Mouse (Mus musculus): Measurements from ENCODE around the gene Myo1a. TPM values are rescaled to one million over a fixed set of nuclear protein-coding genes. Genes with fewer than 3 reads are reported as not detected.

Gene Myo1a
- polyA plus RNA-seq, 1 experiment from 2014 or later = 0.37 TPM

- Histone ChIP-seq H3K27me3 (ENCODE audit: control insufficient read depth, insufficient read depth, low read length) (no peaks in the 10 kb centered on the region), H3K27ac (no peak overlapping the region), H3K4me3 (replicated peaks; ENCODE audit: low read length) (no peak overlapping the region), H3K4me2 (replicated peaks) (no peak overlapping the region), H3K9me3 (ENCODE audit: control insufficient read depth, low read length) (no peaks in the 10 kb centered on the region), H3K4me1 (replicated peaks; ENCODE audit: control insufficient read depth, insufficient read depth, low read length) (no peaks in the 10 kb centered on the region), H3K36me3 (replicated peaks; ENCODE audit: control insufficient read depth, insufficient read depth) (peaks cover 30% of the 10 kb centered on the region), H3K9ac (no peak overlapping the region)
- 39% methylated on average over 1 of the region's 1 CpGs for WGBS
- no peak for DNase-seq (ENCODE audit: low spot score)
- ATAC-seq (ENCODE audit: low FRiP score) = no peak
Measured at GRCm38 (mm10) chr10:127691053-127691452, 13.9 kb upstream of the Myo1a start.

GRCm38 (mm10) chr10:127694636-127695035, 10.3 kb upstream of the Myo1a start:
- no peaks in the 10 kb centered on the region for H3K9me3 ChIP-seq (ENCODE audit: control insufficient read depth, low read length)
- no peaks in the 10 kb centered on the region for H3K27me3 ChIP-seq (ENCODE audit: control insufficient read depth, insufficient read depth, low read length)
- H3K27ac ChIP-seq = no peak overlapping the region
- H3K9ac ChIP-seq = no peak overlapping the region
- peaks cover 34% of the 10 kb centered on the region for H3K36me3 ChIP-seq (replicated peaks; ENCODE audit: control insufficient read depth, insufficient read depth)
- peak; percentile 66 for DNase-seq (ENCODE audit: low spot score)
- H3K4me3 ChIP-seq (replicated peaks; ENCODE audit: low read length) = no peak overlapping the region
- H3K4me2 ChIP-seq (replicated peaks) = no peak overlapping the region
- 72% methylated on average over 2 of the region's 2 CpGs for WGBS
- no peaks in the 10 kb centered on the region for H3K4me1 ChIP-seq (replicated peaks; ENCODE audit: control insufficient read depth, insufficient read depth, low read length)
- no peak for ATAC-seq (ENCODE audit: low FRiP score)

- no peak for DNase-seq (ENCODE audit: low spot score)
- Histone ChIP-seq H3K4me3 (replicated peaks; ENCODE audit: low read length) (no peak overlapping the region), H3K4me2 (replicated peaks) (no peak overlapping the region), H3K9me3 (ENCODE audit: control insufficient read depth, low read length) (no peaks in the 10 kb centered on the region), H3K9ac (no peak overlapping the region), H3K27ac (no peak overlapping the region), H3K36me3 (replicated peaks; ENCODE audit: control insufficient read depth, insufficient read depth) (peaks cover 27% of the 10 kb centered on the region), H3K4me1 (replicated peaks; ENCODE audit: control insufficient read depth, insufficient read depth, low read length) (no peaks in the 10 kb centered on the region), H3K27me3 (ENCODE audit: control insufficient read depth, insufficient read depth, low read length) (no peaks in the 10 kb centered on the region)
- no peak for ATAC-seq (ENCODE audit: low FRiP score)
- 95% methylated on average over 7 of the region's 7 CpGs for WGBS
Measured at GRCm38 (mm10) chr10:127695775-127696174, 9.2 kb upstream of the Myo1a start.

GRCm38 (mm10) chr10:127698966-127699365, 6.0 kb upstream of the Myo1a start:
- H3K27me3 ChIP-seq (ENCODE audit: control insufficient read depth, insufficient read depth, low read length) = no peaks in the 10 kb centered on the region
- H3K9ac ChIP-seq = no peak overlapping the region
- no peak for ATAC-seq (ENCODE audit: low FRiP score)
- WGBS = 95% methylated on average over 7 of the region's 7 CpGs
- no peak overlapping the region for H3K4me2 ChIP-seq (replicated peaks)
- no peak overlapping the region for H3K4me3 ChIP-seq (replicated peaks; ENCODE audit: low read length)
- DNase-seq (ENCODE audit: low spot score) = no peak
- peaks cover 12% of the 10 kb centered on the region for H3K36me3 ChIP-seq (replicated peaks; ENCODE audit: control insufficient read depth, insufficient read depth)
- no peaks in the 10 kb centered on the region for H3K9me3 ChIP-seq (ENCODE audit: control insufficient read depth, low read length)
- H3K4me1 ChIP-seq (replicated peaks; ENCODE audit: control insufficient read depth, insufficient read depth, low read length) = no peaks in the 10 kb centered on the region
- no peak overlapping the region for H3K27ac ChIP-seq

- Histone ChIP-seq H3K9ac (no peak overlapping the region), H3K4me2 (replicated peaks) (no peak overlapping the region), H3K27me3 (ENCODE audit: control insufficient read depth, insufficient read depth, low read length) (no peaks in the 10 kb centered on the region), H3K4me3 (replicated peaks; ENCODE audit: low read length) (no peak overlapping the region), H3K4me1 (replicated peaks; ENCODE audit: control insufficient read depth, insufficient read depth, low read length) (no peaks in the 10 kb centered on the region), H3K27ac (no peak overlapping the region), H3K36me3 (replicated peaks; ENCODE audit: control insufficient read depth, insufficient read depth) (no peaks in the 10 kb centered on the region), H3K9me3 (ENCODE audit: control insufficient read depth, low read length) (no peaks in the 10 kb centered on the region)
- ATAC-seq (ENCODE audit: low FRiP score) = no peak
- 47% methylated on average over 4 of the region's 4 CpGs for WGBS
- DNase-seq (ENCODE audit: low spot score) = no peak
Measured at GRCm38 (mm10) chr10:127703299-127703698, 1.7 kb upstream of the Myo1a start.

- no peaks in the 10 kb centered on the region for H3K4me1 ChIP-seq (replicated peaks; ENCODE audit: control insufficient read depth, insufficient read depth, low read length)
- no peaks in the 10 kb centered on the region for H3K36me3 ChIP-seq (replicated peaks; ENCODE audit: control insufficient read depth, insufficient read depth)
- no peak overlapping the region for H3K27ac ChIP-seq
- no peaks in the 10 kb centered on the region for H3K9me3 ChIP-seq (ENCODE audit: control insufficient read depth, low read length)
- no peak for ATAC-seq (ENCODE audit: low FRiP score)
- no peak overlapping the region for H3K9ac ChIP-seq
- 71% methylated on average over 2 of the region's 2 CpGs for WGBS
- H3K27me3 ChIP-seq (ENCODE audit: control insufficient read depth, insufficient read depth, low read length) = no peaks in the 10 kb centered on the region
- H3K4me3 ChIP-seq (replicated peaks; ENCODE audit: low read length) = no peak overlapping the region
- no peak for DNase-seq (ENCODE audit: low spot score)
- no peak overlapping the region for H3K4me2 ChIP-seq (replicated peaks)
Measured at GRCm38 (mm10) chr10:127704293-127704692, 677 bp upstream of the Myo1a start.

- DNase-seq (ENCODE audit: low spot score) (no peak), ATAC-seq (ENCODE audit: low FRiP score) (no peak)
- Histone ChIP-seq H3K4me2 (replicated peaks) (no peak overlapping the region), H3K9ac (no peak overlapping the region), H3K27me3 (ENCODE audit: control insufficient read depth, insufficient read depth, low read length) (no peaks in the 10 kb centered on the region), H3K36me3 (replicated peaks; ENCODE audit: control insufficient read depth, insufficient read depth) (no peaks in the 10 kb centered on the region), H3K4me3 (replicated peaks; ENCODE audit: low read length) (no peak overlapping the region), H3K4me1 (replicated peaks; ENCODE audit: control insufficient read depth, insufficient read depth, low read length) (no peaks in the 10 kb centered on the region), H3K27ac (no peak overlapping the region), H3K9me3 (ENCODE audit: control insufficient read depth, low read length) (no peaks in the 10 kb centered on the region)
- WGBS = 97% methylated on average over 4 of the region's 4 CpGs
Measured at GRCm38 (mm10) chr10:127705783-127706182, 813 bp downstream of the Myo1a start.

GRCm38 (mm10) chr10:127707721-127708120, 2.8 kb downstream of the Myo1a start:
- ATAC-seq (ENCODE audit: low FRiP score) (no peak), DNase-seq (ENCODE audit: low spot score) (no peak)
- Histone ChIP-seq H3K9me3 (ENCODE audit: control insufficient read depth, low read length) (no peaks in the 10 kb centered on the region), H3K27ac (no peak overlapping the region), H3K9ac (no peak overlapping the region), H3K4me1 (replicated peaks; ENCODE audit: control insufficient read depth, insufficient read depth, low read length) (no peaks in the 10 kb centered on the region), H3K4me2 (replicated peaks) (no peak overlapping the region), H3K36me3 (replicated peaks; ENCODE audit: control insufficient read depth, insufficient read depth) (no peaks in the 10 kb centered on the region), H3K27me3 (ENCODE audit: control insufficient read depth, insufficient read depth, low read length) (no peaks in the 10 kb centered on the region), H3K4me3 (replicated peaks; ENCODE audit: low read length) (no peak overlapping the region)
- 92% methylated on average over 7 of the region's 7 CpGs for WGBS

GRCm38 (mm10) chr10:127708850-127709370, 3.9 kb downstream of the Myo1a start:
- no peaks in the 10 kb centered on the region for H3K27me3 ChIP-seq (ENCODE audit: control insufficient read depth, insufficient read depth, low read length)
- 87% methylated on average over 3 of the region's 3 CpGs for WGBS
- no peaks in the 10 kb centered on the region for H3K9me3 ChIP-seq (ENCODE audit: control insufficient read depth, low read length)
- no peak overlapping the region for H3K4me3 ChIP-seq (replicated peaks; ENCODE audit: low read length)
- ATAC-seq (ENCODE audit: low FRiP score) (no peak), DNase-seq (ENCODE audit: low spot score) (no peak)
- no peak overlapping the region for H3K27ac ChIP-seq
- no peak overlapping the region for H3K4me2 ChIP-seq (replicated peaks)
- H3K36me3 ChIP-seq (replicated peaks; ENCODE audit: control insufficient read depth, insufficient read depth) = no peaks in the 10 kb centered on the region
- H3K9ac ChIP-seq = no peak overlapping the region
- H3K4me1 ChIP-seq (replicated peaks; ENCODE audit: control insufficient read depth, insufficient read depth, low read length) = no peaks in the 10 kb centered on the region

- no peaks in the 10 kb centered on the region for H3K36me3 ChIP-seq (replicated peaks; ENCODE audit: control insufficient read depth, insufficient read depth)
- no peaks in the 10 kb centered on the region for H3K27me3 ChIP-seq (ENCODE audit: control insufficient read depth, insufficient read depth, low read length)
- no peak overlapping the region for H3K27ac ChIP-seq
- H3K9me3 ChIP-seq (ENCODE audit: control insufficient read depth, low read length) = no peaks in the 10 kb centered on the region
- DNase-seq (ENCODE audit: low spot score) (no peak), ATAC-seq (ENCODE audit: low FRiP score) (no peak)
- no peak overlapping the region for H3K9ac ChIP-seq
- H3K4me2 ChIP-seq (replicated peaks) = no peak overlapping the region
- no peaks in the 10 kb centered on the region for H3K4me1 ChIP-seq (replicated peaks; ENCODE audit: control insufficient read depth, insufficient read depth, low read length)
- WGBS = 88% methylated on average over 13 of the region's 13 CpGs
- H3K4me3 ChIP-seq (replicated peaks; ENCODE audit: low read length) = no peak overlapping the region
Measured at GRCm38 (mm10) chr10:127710331-127710730, 5.4 kb downstream of the Myo1a start.
